Comparison of ENCODE assay signal across 19 mouse cellular contexts in the genomic region with DNA sequence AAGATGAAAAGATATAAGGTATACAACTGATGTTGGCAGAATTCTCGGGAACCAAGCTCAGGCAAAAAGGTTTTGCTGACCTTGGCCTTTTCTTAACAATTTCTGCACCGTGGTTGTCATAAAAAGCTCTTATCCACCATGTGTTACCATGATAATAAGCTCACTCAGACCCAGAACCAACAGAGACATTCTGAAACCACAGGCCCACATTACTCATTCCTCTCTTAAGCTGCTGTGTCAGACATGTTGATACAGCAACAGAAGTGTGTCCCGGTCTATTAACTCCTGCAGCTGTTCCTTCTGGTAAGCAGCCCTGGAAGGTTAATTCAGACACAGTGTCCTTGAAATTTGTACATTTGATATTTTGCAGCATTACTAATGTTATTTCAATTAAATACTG.
A peak's percentile ranks its signal among the peaks of the same experiment; 100 is the strongest.
DNase-seq lines count a peak whose midpoint lies in the region; ATAC-seq and TF ChIP-seq lines count a peak whose summit lies in the region.
"Had no signal": no experiment of that assay in that cellular context is flagged by ENCODE, and none has a peak within 500 bp of the region (broad histone marks: within the 10 kb centered on the region; RNA-seq: fewer than 3 reads in every experiment).

No protein-coding gene starts in this region.

- no peak for TF ChIP-seq CTCF in Patski (IDR thresholded peaks at IDR 0.05)

- H3K27me3 ChIP-seq in Patski = no peaks in the 10 kb centered on the region
- H3K27me3 ChIP-seq: embryonic facial prominence, embryonic 12.5 days; neural tube, embryonic 12.5 days had no signal

- peak; percentile 99 for ATAC-seq in Patski
- ATAC-seq: forebrain, embryonic 14.5 days; hindbrain, postnatal 0 days had no signal

- POLR2A ChIA-PET in Patski (lab: Charles Lee) = no interaction called here

- in situ Hi-C loops in Patski (cut with MboI; ENCODE audit: low pct_unique_long_range_greater_than_20kb) = no loop called here

- DNase-seq in kidney, adult 9 months = peak; percentile 17
- no peak for DNase-seq in kidney, adult 18-20 months
- DNase-seq in 3T3-L1 (ENCODE audit: low read depth, low spot score) (peak; percentile 44), A20 (ENCODE audit: low read depth, low spot score) (peak; percentile 50), Patski (ENCODE audit: low read depth, low spot score) (peak; percentile 89)
- DNase-seq in spleen, postnatal 10 days (ENCODE audit: low spot score in 2 of 2) = no peak
- DNase-seq in cerebellum, postnatal 10 days = no peak
- DNase-seq: cerebellum, adult 8-10 months; gastrocnemius, postnatal 14 days; heart, adult 2 months; kidney, postnatal 25 days; lung, adult 18-20 months; lung, postnatal 14 days; midbrain, embryonic 14.5 days; thymus, postnatal 14 days had no signal

- CTCF ChIA-PET in Patski (lab: Charles Lee) = interaction anchor here (0.9 to 3.2 kb wide), 7 partner anchors 9 to 160 kb away, joined by 3 to 14 read pairs (median 4); no protein-coding TSS in a partner anchor

Comparison
In these comparisons a context has a peak if more than half of its experiments do, and no peak if none do; other contexts are left out.
1. DNase-seq: peak in kidney, adult 9 months (single experiment), 3T3-L1 (single experiment), A20 (single experiment) and Patski (single experiment); none in kidney, adult 18-20 months (single experiment), spleen, postnatal 10 days (0 of 2) and cerebellum, postnatal 10 days (0 of 2).